Mouse (Mus musculus): ENCODE data around the gene Prrc2a.

DNA sequence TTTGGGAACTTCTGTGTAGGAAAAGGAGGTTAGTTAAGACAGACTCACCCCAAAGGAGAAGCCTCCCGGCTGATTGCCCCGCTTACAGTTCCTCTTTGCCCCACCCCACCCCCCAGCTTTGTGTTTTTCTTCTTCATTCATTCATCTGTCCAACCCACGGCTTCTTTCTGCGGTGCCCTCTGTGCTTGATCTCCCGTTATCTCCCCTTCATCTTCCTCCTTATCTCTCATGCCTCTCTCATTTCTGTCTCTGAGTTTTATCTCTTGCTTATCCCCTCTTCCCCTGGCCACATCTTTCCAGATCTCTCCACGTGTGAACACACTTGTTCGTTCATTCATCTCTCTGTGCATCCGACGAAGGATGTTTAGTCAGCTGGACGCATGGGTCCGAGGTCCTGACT, 36.4 kb upstream of the Prrc2a start:
- peak; percentile 65; the same call in 1 of the 2 replicates for TF ChIP-seq MXI1 (IDR thresholded peaks at IDR 0.05; ENCODE audit: low read depth, low read length)
- no peak for TF ChIP-seq MYB (IDR thresholded peaks at IDR 0.05; ENCODE audit: low read depth, low read length)
- no peak for TF ChIP-seq CTCF (IDR thresholded peaks at IDR 0.05 in 2 of 3, conservative IDR thresholded peaks at IDR 0.05 in 1 of 3; ENCODE audit: control insufficient read depth in 1 of 3, insufficient read depth in 1 of 3, low read depth in 2 of 3, low read length in 3 of 3, poor library complexity in 1 of 3, severe bottlenecking in 1 of 3)
- TF ChIP-seq POLR2A (IDR thresholded peaks at IDR 0.05; ENCODE audit: control insufficient read depth in 1 of 2, insufficient read depth in 1 of 2, low read depth in 1 of 2, low read length in 2 of 2, poor library complexity in 1 of 2): no peak
